Mouse (Mus musculus) megakaryocyte-erythroid progenitor cell, adult 5-6 weeks (primary cell): ENCODE results near the gene Itgb8. TPM values are rescaled to one million over a fixed set of nuclear protein-coding genes. Genes with fewer than 3 reads are reported as not detected.

Source experiments
- ATAC-seq: replicated peaks from 2 replicates; pipeline ENCODE4 v1.8.0; 2016; ENCODE audit warnings: mild to moderate bottlenecking, inconsistent platforms; ENCODE audit not compliant: severe bottlenecking, poor library complexity, low FRiP score, low TSS enrichment
- total RNA-seq, 2 experiments: library from RNA; stranded (forward) in 1 of 2; stranded (reverse) in 1 of 2; fragments of 200-1000, 215-1000 nt in 1 of 2; fragments of >200 nt in 1 of 2; fragmentation: Nextera tagmentation in 1 of 2; gene quantifications; 2 replicates each; pipeline ENCODE4 v1.2.3; 2014 to 2017

The Itgb8 gene
- total RNA-seq (2014; fragmentation: Nextera tagmentation) (1.1 TPM in 1 of 2 replicates, not detected in the other), total RNA-seq (2017) (0.09 TPM in 1 of 2 replicates, not detected in the other)

- peak; percentile 66 for ATAC-seq
These were observed at the start of gene Itgb8 for GRCm38 (mm10) chr12:119238696-119239415. Itgb8 (minus strand) TSS chr12:119238802.

- ATAC-seq: no peak
These were observed 37.7 kb upstream of the Itgb8 start for GRCm38 (mm10) chr12:119276282-119276681.

- ATAC-seq: no peak
These were observed 35.0 kb upstream of the Itgb8 start for GRCm38 (mm10) chr12:119273605-119274004.

- no peak for ATAC-seq
These were observed 33.4 kb upstream of the Itgb8 start for GRCm38 (mm10) chr12:119271964-119272363.

GRCm38 (mm10) chr12:119270036-119270435, 31.4 kb upstream of the Itgb8 start:
- ATAC-seq: no peak

- 0 out of 2 replicates have a peak, but pooled peaks have one; percentile 41 for ATAC-seq
These were observed 30.1 kb upstream of the Itgb8 start for GRCm38 (mm10) chr12:119268723-119269122.

- ATAC-seq: no peak
These were observed 25.9 kb upstream of the Itgb8 start for GRCm38 (mm10) chr12:119264506-119264905.

GRCm38 (mm10) chr12:119248581-119248980, 10.0 kb upstream of the Itgb8 start:
- ATAC-seq: no peak

GRCm38 (mm10) chr12:119241071-119241470, 2.5 kb upstream of the Itgb8 start:
- ATAC-seq: no peak

GRCm38 (mm10) chr12:119237921-119238695, 494 bp downstream of the Itgb8 start:
- ATAC-seq: peak; percentile 44

GRCm38 (mm10) chr12:119237241-119237920, 1.2 kb downstream of the Itgb8 start:
- ATAC-seq: no peak

GRCm38 (mm10) chr12:119231831-119232230, 6.8 kb downstream of the Itgb8 start:
- no peak for ATAC-seq

GRCm38 (mm10) chr12:119230444-119230843, 8.2 kb downstream of the Itgb8 start:
- ATAC-seq: no peak

GRCm38 (mm10) chr12:119229601-119230000, 9.0 kb downstream of the Itgb8 start:
- ATAC-seq: no peak

GRCm38 (mm10) chr12:119227898-119228297, 10.7 kb downstream of the Itgb8 start:
- ATAC-seq: no peak

GRCm38 (mm10) chr12:119224699-119225098, 13.9 kb downstream of the Itgb8 start:
- no peak for ATAC-seq

GRCm38 (mm10) chr12:119219409-119219808, 19.2 kb downstream of the Itgb8 start:
- no peak for ATAC-seq

- no peak for ATAC-seq
These were observed 20.8 kb downstream of the Itgb8 start for GRCm38 (mm10) chr12:119217700-119218265.

- no peak for ATAC-seq
These were observed 23.4 kb downstream of the Itgb8 start for GRCm38 (mm10) chr12:119215225-119215624.

GRCm38 (mm10) chr12:119211533-119211932, 27.1 kb downstream of the Itgb8 start:
- ATAC-seq: no peak
